Mouse (Mus musculus) bone marrow, adult 2 months (tissue): Measurements from ENCODE around the gene Dph6. TPM values are rescaled to one million over a fixed set of nuclear protein-coding genes. Genes with fewer than 3 reads are reported as not detected.

ENCODE experiments used
- H3K27ac ChIP-seq: fragments of 200-500 bp; 2 replicates; pipeline ENCODE4 v1.5.1; 2012; ENCODE audit warnings: low read depth, mild to moderate bottlenecking, control low read depth, inconsistent platforms, low read length; ENCODE audit not compliant: control insufficient read depth, poor library complexity, insufficient read depth
- H3K4me1 ChIP-seq: fragments of 200-500 bp; 2 replicates; pipeline ENCODE4 v1.6.1; 2011; ENCODE audit warnings: low read length; ENCODE audit not compliant: control insufficient read depth, insufficient read depth
- H3K4me3 ChIP-seq: fragments of 200-500 bp; replicated peaks from 2 replicates; pipeline ENCODE3; 2011; ENCODE audit warnings: mild to moderate bottlenecking, low read depth, low read length, control low read depth; ENCODE audit not compliant: control insufficient read depth
- CTCF ChIP-seq: fragments of 200-500 bp; IDR thresholded peaks from 2 replicates; pipeline ENCODE4 v1.5.1; 2011; ENCODE audit warnings: low read length, control low read depth; ENCODE audit not compliant: control insufficient read depth, insufficient read depth
- POLR2A ChIP-seq: fragments of 200-500 bp; IDR thresholded peaks from 2 replicates; pipeline ENCODE4 v1.6.1; 2011; ENCODE audit warnings: low read depth, mild to moderate bottlenecking, control low read depth, low read length, borderline replicate concordance; ENCODE audit not compliant: control insufficient read depth
- WGBS: fragments of 180-500 bp; shearing (Covaris S2); methylation state at CpG from one replicate; pipeline ENCODE4 v1.1.7; 2018; 5-methylcytosine and 5-hydroxymethylcytosine counted together
- polyA plus RNA-seq: library from polyadenylated mRNA; stranded (reverse); fragments of >200 nt; gene quantifications from 2 replicates; pipeline ENCODE4 v1.2.4, GENCODE M21; 2011; ENCODE audit warnings: low replicate concordance; ENCODE audit not compliant: missing spikeins, insufficient read depth, insufficient read length

The Dph6 gene
- 5.0 and 6.9 TPM in 2 replicates for polyA plus RNA-seq

DNA sequence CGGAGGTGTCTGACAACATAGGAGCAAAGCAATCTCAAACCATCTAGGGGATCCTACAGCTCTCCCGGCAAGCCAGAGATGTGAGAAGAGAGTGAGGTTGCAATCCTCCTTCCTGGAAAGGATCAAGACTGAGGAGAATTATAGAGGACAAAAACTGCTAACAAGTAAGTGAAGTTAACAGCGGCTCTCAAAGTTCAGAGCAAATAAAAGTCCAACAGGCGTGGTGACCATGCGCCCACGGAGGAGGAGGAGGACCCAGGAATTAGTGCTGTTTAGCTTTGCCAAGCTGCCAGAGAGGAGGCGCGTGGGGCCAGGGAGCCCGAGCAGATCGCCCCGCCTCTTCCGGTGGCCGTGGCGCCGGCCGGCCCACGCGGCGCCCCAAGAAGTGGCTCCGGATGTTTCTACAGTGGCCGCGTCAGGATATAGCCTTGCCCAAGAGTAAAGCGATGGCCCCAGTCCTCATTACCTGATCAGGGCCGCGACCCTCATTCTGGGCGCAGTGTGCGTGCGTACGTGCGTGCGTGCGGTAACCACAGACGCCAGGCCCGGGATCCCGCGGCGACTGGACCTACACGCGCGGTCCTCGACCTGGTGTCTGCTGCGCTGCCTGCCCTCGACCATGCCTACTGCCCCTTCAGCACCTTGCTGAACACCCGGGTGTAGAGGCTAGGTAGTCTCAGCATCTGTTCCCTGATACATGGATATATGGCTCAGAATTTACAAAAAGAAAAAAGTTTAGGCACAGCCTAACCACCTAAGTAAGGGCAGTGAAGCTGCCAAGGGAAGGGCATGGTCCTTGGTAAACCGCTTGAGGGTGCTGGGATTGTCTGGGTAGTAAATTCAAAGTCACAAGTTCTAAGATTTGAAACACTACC, at the start of gene Dph6:
TSS of gene Dph6 (minus strand) at position 600 of the 875 bp plus-strand sequence.
- TF ChIP-seq CTCF (no peak), POLR2A (peak; percentile 55; the same call in 1 of the 2 replicates)
- peak within 1 kb of the TSS; percentile 84 for H3K27ac ChIP-seq
- WGBS: under 1% methylated on average over 45 of the region's 45 CpGs
- no peaks in the 10 kb centered on the region for H3K4me1 ChIP-seq
- peak within 1 kb of the TSS; percentile 93 for H3K4me3 ChIP-seq

- TF ChIP-seq POLR2A (no peak), CTCF (no peak)
- Histone ChIP-seq H3K27ac (no peak overlapping the region), H3K4me1 (no peaks in the 10 kb centered on the region), H3K4me3 (no peak overlapping the region)
- WGBS: 63% methylated on average over 2 of the region's 2 CpGs
These were observed 46.4 kb upstream of the Dph6 start for GRCm38 (mm10) chr2:114700966-114701685.

DNA sequence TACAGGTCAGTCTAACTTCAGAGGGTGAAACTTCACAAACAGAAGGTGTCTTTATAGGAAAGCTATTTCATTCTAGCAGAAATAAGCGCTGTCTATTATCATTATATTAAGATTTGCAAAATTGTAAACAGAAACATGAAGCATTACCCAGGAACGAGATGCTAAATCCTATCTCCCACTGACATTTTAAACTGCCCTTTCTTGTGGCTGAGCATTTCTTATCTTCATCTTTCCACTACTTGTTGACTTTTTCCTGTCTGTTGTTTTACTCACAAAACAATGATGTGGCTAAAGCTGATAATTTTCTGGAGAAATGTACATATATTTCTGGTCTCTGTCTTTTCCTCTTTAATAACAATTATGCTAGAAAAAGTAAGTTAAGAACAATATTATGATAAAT, 36.8 kb upstream of the Dph6 start:
- no peaks in the 10 kb centered on the region for H3K4me1 ChIP-seq
- no peak overlapping the region for H3K4me3 ChIP-seq
- WGBS: 50% methylated on average over 2 of the region's 2 CpGs
- H3K27ac ChIP-seq: no peak overlapping the region
- no peak for TF ChIP-seq POLR2A
- TF ChIP-seq CTCF: no peak

GRCm38 (mm10) chr2:114687483-114687882, 32.7 kb upstream of the Dph6 start:
- H3K4me1 ChIP-seq: no peaks in the 10 kb centered on the region
- 79% methylated on average over 1 of the region's 1 CpGs for WGBS
- H3K4me3 ChIP-seq: no peak overlapping the region
- H3K27ac ChIP-seq: no peak overlapping the region
- TF ChIP-seq POLR2A (no peak), CTCF (no peak)

GRCm38 (mm10) chr2:114687081-114687480, 32.3 kb upstream of the Dph6 start:
- H3K27ac ChIP-seq: no peak overlapping the region
- TF ChIP-seq CTCF: no peak
- 85% methylated on average over 4 of the region's 4 CpGs for WGBS
- H3K4me3 ChIP-seq: no peak overlapping the region
- no peaks in the 10 kb centered on the region for H3K4me1 ChIP-seq

DNA sequence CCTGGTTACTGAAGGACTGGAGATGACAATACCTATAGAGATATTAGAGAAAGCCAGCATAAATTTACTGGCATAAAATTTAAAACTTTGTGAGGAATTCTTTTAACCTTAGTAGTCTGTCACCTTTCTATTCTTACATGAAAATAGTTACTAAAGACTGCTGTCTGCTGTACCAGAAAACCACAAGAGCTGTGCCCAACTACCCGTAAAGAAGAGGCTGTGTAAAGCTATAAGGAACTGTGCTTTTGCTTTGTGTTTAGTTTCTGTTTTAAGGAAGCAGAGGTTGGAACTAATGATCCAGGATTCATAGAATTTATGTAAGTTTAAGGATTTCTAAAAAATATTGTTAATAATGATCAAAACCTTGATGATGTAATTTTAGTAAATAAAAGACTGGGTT, 19.1 kb upstream of the Dph6 start:
- TF ChIP-seq CTCF (no peak), POLR2A (no peak)
- H3K4me3 ChIP-seq: no peak overlapping the region
- H3K4me1 ChIP-seq: no peaks in the 10 kb centered on the region
- H3K27ac ChIP-seq: no peak overlapping the region
- WGBS: 5% methylated on average over 1 of the region's 1 CpGs

DNA sequence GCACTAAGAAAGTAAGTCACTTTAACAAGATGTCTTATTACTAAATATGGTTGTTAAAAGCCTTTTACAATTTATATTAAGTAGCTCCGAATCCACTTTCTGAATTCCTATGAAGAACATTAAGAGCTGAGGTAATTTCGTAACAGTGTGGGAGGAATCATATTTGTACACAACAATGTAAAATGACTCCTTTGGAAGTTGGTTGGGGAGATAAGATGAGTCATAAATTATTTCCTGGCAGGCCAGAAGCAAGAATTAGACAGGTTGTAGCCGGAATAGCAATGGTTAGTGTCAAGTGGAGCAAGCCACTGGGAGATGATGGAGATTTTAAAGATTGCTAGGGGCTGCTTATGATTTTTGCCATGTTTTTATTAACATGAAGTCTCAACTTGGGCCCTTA, 16.2 kb upstream of the Dph6 start:
- H3K27ac ChIP-seq: no peak overlapping the region
- 83% methylated on average over 3 of the region's 3 CpGs for WGBS
- no peak for TF ChIP-seq CTCF
- no peak for TF ChIP-seq POLR2A
- H3K4me1 ChIP-seq: no peaks in the 10 kb centered on the region
- H3K4me3 ChIP-seq: no peak overlapping the region

DNA sequence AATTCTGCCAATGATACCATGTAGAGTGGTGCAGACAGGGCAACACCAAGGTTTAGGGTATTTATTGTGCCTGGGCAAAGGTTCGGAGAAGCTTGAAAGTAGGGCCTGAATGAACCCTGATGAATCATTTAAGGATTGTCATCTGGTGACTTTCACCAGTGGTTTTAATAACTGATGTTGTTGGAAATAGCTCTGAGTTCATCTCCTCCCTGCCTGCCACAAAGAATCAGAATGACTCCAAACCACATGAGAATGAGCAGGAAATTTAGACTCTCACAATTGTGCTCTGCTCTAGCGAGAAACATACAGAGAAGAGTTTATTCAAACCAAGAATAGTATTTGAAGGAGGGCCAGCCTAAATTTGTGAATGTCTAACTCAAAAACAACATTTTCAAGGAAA, 4.2 kb upstream of the Dph6 start:
- TF ChIP-seq CTCF (no peak), POLR2A (no peak)
- no peak overlapping the region for H3K4me3 ChIP-seq
- H3K27ac ChIP-seq: no peak overlapping the region
- WGBS: 80% methylated on average over 2 of the region's 2 CpGs
- no peaks in the 10 kb centered on the region for H3K4me1 ChIP-seq
